Mouse (Mus musculus) bone marrow macrophage, adult 2 months (primary cell): ENCODE measurements at regions not wholly inside any gene's neighbourhood (a gene's known extent, or its start where the extent isn't known, plus 50 kb on each side); places are given as distances from the start of the nearest gene placed in this dataset.
"Not testable (repeated sequence)": the region's sequence is repeated elsewhere in the genome, so short reads cannot be mapped to it uniquely, and the experiment has no call there.

Source experiments
- H3K27ac ChIP-seq: 2 replicates; pipeline ENCODE4 v1.5.1; 2012; ENCODE audit warnings: low read depth, low read length; ENCODE audit not compliant: insufficient read depth
- H3K4me1 ChIP-seq: 2 replicates; pipeline ENCODE4 v1.6.1; 2012; ENCODE audit warnings: low read length; ENCODE audit not compliant: control insufficient read depth, insufficient read depth
- H3K4me3 ChIP-seq: 2 replicates; pipeline ENCODE4 v1.5.1; 2012; ENCODE audit warnings: mild to moderate bottlenecking, low read length, moderate library complexity; ENCODE audit not compliant: insufficient read depth
- CTCF ChIP-seq: IDR thresholded peaks from 2 replicates; pipeline ENCODE4 v1.5.1; 2012; ENCODE audit warnings: low read depth, mild to moderate bottlenecking, low read length, moderate library complexity
- POLR2A ChIP-seq: IDR thresholded peaks from 2 replicates; pipeline ENCODE4 v1.6.1; 2012; ENCODE audit warnings: mild to moderate bottlenecking, low read depth, low read length, borderline replicate concordance

GRCm38 (mm10) chr3:155662280-155662679 lies 569.0 kb downstream of the Lrriq3 start:
- Histone ChIP-seq H3K4me1 (no peaks in the 10 kb centered on the region), H3K4me3 (no peak overlapping the region), H3K27ac (no peak overlapping the region)
- TF ChIP-seq POLR2A (no peak), CTCF (no peak)

GRCm38 (mm10) chr3:155672558-155672957 lies 579.3 kb downstream of the Lrriq3 start:
- Histone ChIP-seq H3K4me1 (no peaks in the 10 kb centered on the region), H3K27ac (no peak overlapping the region), H3K4me3 (no peak overlapping the region)
- no peak for TF ChIP-seq CTCF
- TF ChIP-seq POLR2A = no peak

- no peak for TF ChIP-seq CTCF
- TF ChIP-seq POLR2A = no peak
- no peaks in the 10 kb centered on the region for H3K4me1 ChIP-seq
- H3K4me3 ChIP-seq = no peak overlapping the region
- H3K27ac ChIP-seq = no peak overlapping the region
Measured at GRCm38 (mm10) chr3:155680200-155680599, 587.0 kb downstream of the Lrriq3 start.

- no peak for TF ChIP-seq CTCF
- no peak for TF ChIP-seq POLR2A
- H3K4me3 ChIP-seq = no peak overlapping the region
- H3K4me1 ChIP-seq = no peaks in the 10 kb centered on the region
- no peak overlapping the region for H3K27ac ChIP-seq
Measured at GRCm38 (mm10) chr3:155682921-155683813, 589.9 kb downstream of the Lrriq3 start.

GRCm38 (mm10) chr3:155688358-155688757 lies 595.1 kb downstream of the Lrriq3 start:
- TF ChIP-seq CTCF (no peak), POLR2A (no peak)
- H3K4me3 ChIP-seq = no peak overlapping the region
- H3K4me1 ChIP-seq = no peaks in the 10 kb centered on the region
- H3K27ac ChIP-seq = no peak overlapping the region

- no peak for TF ChIP-seq CTCF
- no peak for TF ChIP-seq POLR2A
- H3K4me1 ChIP-seq = no peaks in the 10 kb centered on the region
- no peak overlapping the region for H3K27ac ChIP-seq
- H3K4me3 ChIP-seq = no peak overlapping the region
Measured at GRCm38 (mm10) chr3:155723011-155723510, 629.8 kb downstream of the Lrriq3 start.

GRCm38 (mm10) chr3:155742421-155742820 lies 649.2 kb downstream of the Lrriq3 start:
- no peak overlapping the region for H3K27ac ChIP-seq
- no peaks in the 10 kb centered on the region for H3K4me1 ChIP-seq
- no peak for TF ChIP-seq CTCF
- no peak for TF ChIP-seq POLR2A
- H3K4me3 ChIP-seq = no peak overlapping the region

- not testable (repeated sequence) for H3K4me1 ChIP-seq, H3K27ac ChIP-seq, H3K4me3 ChIP-seq
Measured at GRCm38 (mm10) chr3:155746601-155747000, 653.4 kb downstream of the Lrriq3 start.

GRCm38 (mm10) chr3:155747511-155747910 lies 654.3 kb downstream of the Lrriq3 start:
- Histone ChIP-seq H3K4me1 (no peaks in the 10 kb centered on the region), H3K4me3 (no peak overlapping the region), H3K27ac (no peak overlapping the region)
- no peak for TF ChIP-seq POLR2A
- no peak for TF ChIP-seq CTCF

- Histone ChIP-seq H3K4me3 (no peak overlapping the region), H3K27ac (no peak overlapping the region), H3K4me1 (no peaks in the 10 kb centered on the region)
- TF ChIP-seq CTCF (no peak), POLR2A (no peak)
Measured at GRCm38 (mm10) chr3:155757285-155757684, 664.1 kb downstream of the Lrriq3 start.

- TF ChIP-seq CTCF (no peak), POLR2A (no peak)
- H3K4me3 ChIP-seq = no peak overlapping the region
- H3K4me1 ChIP-seq = no peaks in the 10 kb centered on the region
- H3K27ac ChIP-seq = no peak overlapping the region
Measured at GRCm38 (mm10) chr3:155776019-155776418, 682.8 kb downstream of the Lrriq3 start.
